Mouse (Mus musculus): ENCODE results near the gene Robo1.

DNA sequence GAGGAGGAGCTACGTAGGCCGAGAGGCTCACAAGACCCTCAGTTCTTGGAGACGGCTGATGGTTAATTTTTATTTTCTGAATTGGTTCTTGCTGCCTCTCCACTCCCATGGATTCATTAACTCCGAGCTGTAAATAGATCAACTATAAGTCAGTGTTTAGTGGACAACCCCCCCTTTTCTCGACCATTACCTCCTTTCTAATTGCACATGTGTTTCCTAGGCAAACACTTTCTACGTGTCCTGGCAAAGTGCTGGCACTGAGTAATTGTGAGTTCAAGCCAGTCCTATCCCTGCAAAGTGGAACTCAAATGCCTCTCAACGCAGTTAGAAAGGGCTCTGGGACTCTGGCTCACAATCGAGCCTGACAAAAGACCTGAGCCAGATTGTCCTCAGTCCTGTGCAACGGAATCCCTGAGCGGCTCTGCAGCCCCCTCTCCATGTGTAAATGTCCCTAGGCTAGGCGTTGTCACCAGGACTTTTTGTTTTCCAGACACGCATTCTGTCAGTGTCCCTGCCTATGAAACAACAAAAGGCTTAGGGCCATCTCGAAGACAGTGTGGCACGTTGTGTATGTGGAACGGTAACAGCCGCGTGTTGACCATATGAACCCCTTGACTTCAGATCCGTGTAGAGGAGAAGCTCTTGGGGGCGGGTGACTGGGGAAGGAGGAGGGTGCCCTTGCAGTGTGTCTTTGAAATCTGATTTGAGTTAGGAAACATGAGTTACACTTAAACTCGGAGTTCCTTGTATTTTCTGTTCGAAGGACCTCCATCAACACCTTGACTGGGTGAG is 682.5 kb downstream of the Robo1 start:
- TF ChIP-seq POLR2A (IDR thresholded peaks at IDR 0.05; ENCODE audit: control insufficient read depth, low read depth, low read length) = no peak
- TF ChIP-seq CTCF (IDR thresholded peaks at IDR 0.05; ENCODE audit: control insufficient read depth, insufficient read depth, insufficient replicate concordance, low read depth, low read length) = no peak
